Mouse (Mus musculus): ENCODE data around the gene Dcst2.

GRCm38 (mm10) chr3:89417131-89417530, 55.4 kb downstream of the Dcst2 start:
- TF ChIP-seq MYOG (IDR thresholded peaks at IDR 0.05; ENCODE audit: control insufficient read depth in 1 of 3, insufficient read depth in 1 of 3, insufficient read length in 2 of 3, low read depth in 2 of 3) (no peak), POLR2A (IDR thresholded peaks at IDR 0.05; ENCODE audit: insufficient read length, low read depth) (no peak), USF1 (IDR thresholded peaks at IDR 0.05; ENCODE audit: low read depth) (no peak)
